7 mouse cellular contexts compared by ENCODE assay signal in the genomic region with DNA sequence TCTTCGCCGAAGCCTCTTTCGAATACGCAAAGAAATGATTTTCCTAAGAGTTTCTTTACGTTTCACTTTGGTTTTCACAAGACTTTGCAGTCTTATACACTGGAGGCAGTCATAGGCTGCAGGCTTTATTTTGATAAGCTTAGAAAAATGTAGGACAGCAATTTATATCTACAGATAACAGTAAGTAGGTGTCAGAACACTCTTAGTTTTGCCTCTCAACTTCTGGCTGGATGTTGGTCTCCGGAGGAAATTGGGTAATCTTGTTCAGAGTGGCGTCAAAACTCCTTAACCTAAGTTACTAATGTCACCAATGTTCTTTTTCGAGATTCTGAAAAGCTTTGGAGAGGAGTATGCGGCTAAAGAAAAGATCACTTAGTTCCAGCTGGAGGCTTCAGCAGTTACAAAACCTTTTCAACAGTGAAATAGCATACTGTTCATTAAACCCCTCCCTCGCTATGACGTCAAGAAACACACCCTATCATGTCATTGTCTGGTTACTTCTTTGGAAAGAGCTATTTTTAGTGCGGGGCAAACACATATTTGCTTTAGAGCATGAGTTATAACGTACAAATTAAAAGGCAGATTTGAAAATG. TPM values are rescaled to one million over a fixed set of nuclear protein-coding genes. Genes with fewer than 3 reads are reported as not detected.
DNase-seq lines count a peak whose midpoint lies in the region; ATAC-seq and TF ChIP-seq lines count a peak whose summit lies in the region.

No protein-coding gene starts in this region.

- no peak for DNase-seq in testis, postnatal 10 days (ENCODE audit: low spot score)
- no peak for DNase-seq in forebrain, embryonic 10.5 days (ENCODE audit: extremely low spot score, low spot score)
- DNase-seq in limb, embryonic 10.5 days (ENCODE audit: low spot score), result no peak
- no peak for DNase-seq in midbrain, postnatal 0 days (ENCODE audit: low spot score)
- no peak for DNase-seq in left cerebral cortex, postnatal 25 days (ENCODE audit: low spot score in 2 of 2)
- no peak for DNase-seq in layer of hippocampus, adult 18-20 months (ENCODE audit: low spot score in 2 of 2)

- no peak overlapping the region for H3K9ac ChIP-seq in midbrain, postnatal 0 days (replicated peaks; ENCODE audit: low read length, poor library complexity, severe bottlenecking)

- H3K27ac ChIP-seq in testis, adult 2 months (ENCODE audit: control insufficient read depth, insufficient read depth, low read depth, low read length), result no peak overlapping the region
- H3K27ac ChIP-seq in forebrain, embryonic 10.5 days, result peak overlapping the region; percentile 92
- peak overlapping the region; percentile 90 for H3K27ac ChIP-seq in limb, embryonic 10.5 days
- H3K27ac ChIP-seq in midbrain, postnatal 0 days (ENCODE audit: low read depth, low read length), result peak overlapping the region; percentile 87

- peak overlapping the region; percentile 28; the same call in 1 of the 2 replicates for H3K4me3 ChIP-seq in testis, adult 2 months (ENCODE audit: control insufficient read depth, low read depth, low read length)
- peak overlapping the region; percentile 71 for H3K4me3 ChIP-seq in forebrain, embryonic 10.5 days
- H3K4me3 ChIP-seq in limb, embryonic 10.5 days, result peak overlapping the region; percentile 57
- H3K4me3 ChIP-seq in midbrain, postnatal 0 days (ENCODE audit: low read depth, low read length), result peak overlapping the region; percentile 49

- ATAC-seq in midbrain, postnatal 0 days (ENCODE audit: low FRiP score), result 0 out of 2 replicates have a peak, but pooled peaks have one; percentile 44

- 51% methylated on average over 13 of the region's 13 CpGs for WGBS in forebrain, embryonic 10.5 days
- WGBS in limb, embryonic 10.5 days, result 57% methylated on average over 13 of the region's 13 CpGs
- WGBS in midbrain, postnatal 0 days, result 42% methylated on average over 13 of the region's 13 CpGs

- H3K27me3 ChIP-seq in testis, adult 2 months (ENCODE audit: control insufficient read depth, insufficient read depth, low read length), result no peaks in the 10 kb centered on the region
- no peaks in the 10 kb centered on the region for H3K27me3 ChIP-seq in forebrain, embryonic 10.5 days (ENCODE audit: poor library complexity, severe bottlenecking)
- no peaks in the 10 kb centered on the region for H3K27me3 ChIP-seq in limb, embryonic 10.5 days (ENCODE audit: low read depth, poor library complexity, severe bottlenecking)
- H3K27me3 ChIP-seq in midbrain, postnatal 0 days (ENCODE audit: insufficient read depth, low read length), result no peaks in the 10 kb centered on the region

- no peak for TF ChIP-seq POLR2A in testis, adult 2 months (IDR thresholded peaks at IDR 0.05; ENCODE audit: control insufficient read depth, low read depth, low read length)

- intact Hi-C loops in left cerebral cortex, postnatal 25 days (cut with DNase I), result loop anchor here (2.0 to 5.0 kb wide), 5 partner anchors 22 to 399 kb away; a partner anchor contains a TSS

- peak overlapping the region; percentile 66 for H3K4me2 ChIP-seq in midbrain, postnatal 0 days (ENCODE audit: low read depth, low read length, poor library complexity, severe bottlenecking)

- H3K36me3 ChIP-seq in testis, adult 2 months (ENCODE audit: control insufficient read depth, insufficient read depth, low read length), result no peaks in the 10 kb centered on the region
- peaks cover 17% of the 10 kb centered on the region for H3K36me3 ChIP-seq in forebrain, embryonic 10.5 days (replicated peaks)
- H3K36me3 ChIP-seq in limb, embryonic 10.5 days, result peaks cover 8% of the 10 kb centered on the region
- no peaks in the 10 kb centered on the region for H3K36me3 ChIP-seq in midbrain, postnatal 0 days (ENCODE audit: insufficient read depth, low read length)

- H3K9me3 ChIP-seq in forebrain, embryonic 10.5 days, result no peaks in the 10 kb centered on the region
- no peaks in the 10 kb centered on the region for H3K9me3 ChIP-seq in limb, embryonic 10.5 days (replicated peaks)
- H3K9me3 ChIP-seq in midbrain, postnatal 0 days (ENCODE audit: low read length), result no peaks in the 10 kb centered on the region

- no peaks in the 10 kb centered on the region; the same call in 1 of the 2 replicates for H3K4me1 ChIP-seq in testis, adult 2 months (ENCODE audit: control insufficient read depth, insufficient read depth, low read length)
- H3K4me1 ChIP-seq in forebrain, embryonic 10.5 days, result peaks cover 43% of the 10 kb centered on the region
- peaks cover 29% of the 10 kb centered on the region for H3K4me1 ChIP-seq in limb, embryonic 10.5 days
- H3K4me1 ChIP-seq in midbrain, postnatal 0 days (ENCODE audit: insufficient read depth, low read length), result no peaks in the 10 kb centered on the region

- TF ChIP-seq CTCF in testis, adult 2 months (IDR thresholded peaks at IDR 0.05; ENCODE audit: control insufficient read depth, insufficient read depth, insufficient replicate concordance, low read depth, low read length), result no peak
- TF ChIP-seq CTCF in midbrain, postnatal 0 days (IDR thresholded peaks at IDR 0.05), result no peak

RNA-seq across cellular contexts. Expression of a gene that starts 4.1 kb away (rescaled TPM):
- 21.0 and 23.1 TPM in 2 replicates for polyA plus RNA-seq in testis, adult 2 months (2012; rRNA removed)
- 72.0 and 75.3 TPM in 2 replicates for polyA plus RNA-seq in forebrain, embryonic 10.5 days (2016; fragmentation: Nextera tagmentation; extraction: Ambion mirVana)
- 63.6 and 65.9 TPM in 2 replicates for polyA plus RNA-seq in limb, embryonic 10.5 days (2016; fragmentation: Nextera tagmentation; extraction: Ambion mirVana)
- total RNA-seq in midbrain, postnatal 0 days (2014; rRNA removed), result 90.8 and 121 TPM in 2 replicates
- polyA plus RNA-seq in midbrain, postnatal 0 days (2015; fragmentation: Nextera tagmentation; extraction: Ambion mirVana), result 124 and 135 TPM in 2 replicates
- 10 to 100 TPM; 31.0 to 33.1 TPM for total RNA-seq in left cerebral cortex, postnatal 25 days (2021)
- 10 to 100 TPM; 29.4 to 34.3 TPM for total RNA-seq in layer of hippocampus, adult 18-20 months (2021)

RNA-seq across cellular contexts. Expression of a gene that starts 22.0 kb away (rescaled TPM):
- polyA plus RNA-seq in testis, adult 2 months (2012; rRNA removed), result 8.2 and 9.9 TPM in 2 replicates
- polyA plus RNA-seq in forebrain, embryonic 10.5 days (2016; fragmentation: Nextera tagmentation; extraction: Ambion mirVana), result 16.4 and 16.6 TPM in 2 replicates
- 13.0 and 19.2 TPM in 2 replicates for polyA plus RNA-seq in limb, embryonic 10.5 days (2016; fragmentation: Nextera tagmentation; extraction: Ambion mirVana)
- total RNA-seq in midbrain, postnatal 0 days (2014; rRNA removed), result 18.5 and 21.3 TPM in 2 replicates
- polyA plus RNA-seq in midbrain, postnatal 0 days (2015; fragmentation: Nextera tagmentation; extraction: Ambion mirVana), result 18.8 and 21.8 TPM in 2 replicates
- 10 to 100 TPM; 37.5 to 38.6 TPM for total RNA-seq in left cerebral cortex, postnatal 25 days (2021)
- 10 to 100 TPM; 37.7 to 41.2 TPM for total RNA-seq in layer of hippocampus, adult 18-20 months (2021)

RNA-seq across cellular contexts. Expression of a gene that starts 28.5 kb away (rescaled TPM):
- 18.1 and 19.6 TPM in 2 replicates for polyA plus RNA-seq in testis, adult 2 months (2012; rRNA removed)
- polyA plus RNA-seq in forebrain, embryonic 10.5 days (2016; fragmentation: Nextera tagmentation; extraction: Ambion mirVana), result 34.9 and 40.9 TPM in 2 replicates
- polyA plus RNA-seq in limb, embryonic 10.5 days (2016; fragmentation: Nextera tagmentation; extraction: Ambion mirVana), result 50.7 and 53.5 TPM in 2 replicates
- 77.8 and 91.3 TPM in 2 replicates for total RNA-seq in midbrain, postnatal 0 days (2014; rRNA removed)
- 38.5 and 40.4 TPM in 2 replicates for polyA plus RNA-seq in midbrain, postnatal 0 days (2015; fragmentation: Nextera tagmentation; extraction: Ambion mirVana)
- total RNA-seq in left cerebral cortex, postnatal 25 days (2021), result 10 to 100 TPM; 51.6 to 60.2 TPM
- 10 to 100 TPM; 60.4 to 64.9 TPM for total RNA-seq in layer of hippocampus, adult 18-20 months (2021)

RNA-seq across cellular contexts. Expression of a gene that starts 40.2 kb away (rescaled TPM):
- 15.7 and 17.3 TPM in 2 replicates for polyA plus RNA-seq in testis, adult 2 months (2012; rRNA removed)
- 49.4 and 53.2 TPM in 2 replicates for polyA plus RNA-seq in forebrain, embryonic 10.5 days (2016; fragmentation: Nextera tagmentation; extraction: Ambion mirVana)
- 82.6 and 96.2 TPM in 2 replicates for polyA plus RNA-seq in limb, embryonic 10.5 days (2016; fragmentation: Nextera tagmentation; extraction: Ambion mirVana)
- total RNA-seq in midbrain, postnatal 0 days (2014; rRNA removed), result 21.7 and 24.9 TPM in 2 replicates
- 11.0 and 12.7 TPM in 2 replicates for polyA plus RNA-seq in midbrain, postnatal 0 days (2015; fragmentation: Nextera tagmentation; extraction: Ambion mirVana)
- total RNA-seq in left cerebral cortex, postnatal 25 days (2021), result 10 to 100 TPM; 10.7 to 14.6 TPM
- 10 to 100 TPM; 11.5 to 12.8 TPM for total RNA-seq in layer of hippocampus, adult 18-20 months (2021)

RNA-seq across cellular contexts. Expression of a gene that starts 40.3 kb away (rescaled TPM):
- polyA plus RNA-seq in testis, adult 2 months (2012; rRNA removed), result 14.7 and 16.5 TPM in 2 replicates
- polyA plus RNA-seq in forebrain, embryonic 10.5 days (2016; fragmentation: Nextera tagmentation; extraction: Ambion mirVana), result 681 and 720 TPM in 2 replicates
- 898 and 922 TPM in 2 replicates for polyA plus RNA-seq in limb, embryonic 10.5 days (2016; fragmentation: Nextera tagmentation; extraction: Ambion mirVana)
- 22.4 and 29.2 TPM in 2 replicates for total RNA-seq in midbrain, postnatal 0 days (2014; rRNA removed)
- 68.6 and 69.6 TPM in 2 replicates for polyA plus RNA-seq in midbrain, postnatal 0 days (2015; fragmentation: Nextera tagmentation; extraction: Ambion mirVana)
- total RNA-seq in left cerebral cortex, postnatal 25 days (2021), result 1 to 10 TPM; 1.9 to 3.1 TPM
- 1 to 10 TPM; 2.3 to 2.4 TPM for total RNA-seq in layer of hippocampus, adult 18-20 months (2021)
